Mouse (Mus musculus) brain, embryonic 14.5 days (tissue): ENCODE results near the gene Prpf4.

Source experiments
- CTCF ChIP-seq: fragments of 200-500 bp; IDR thresholded peaks from 2 replicates; pipeline ENCODE4 v1.5.1; 2012; ENCODE audit warnings: inconsistent platforms, mild to moderate bottlenecking, moderate library complexity, borderline replicate concordance; ENCODE audit not compliant: insufficient read depth, insufficient read length; ENCODE audit errors: extremely low read depth
- POLR2A ChIP-seq: fragments of 200-500 bp; IDR thresholded peaks from 2 replicates; pipeline ENCODE4 v1.6.1; 2012; ENCODE audit warnings: mild to moderate bottlenecking, inconsistent platforms, borderline replicate concordance; ENCODE audit not compliant: poor library complexity, insufficient read depth, insufficient read length, severe bottlenecking; ENCODE audit errors: extremely low read depth

- TF ChIP-seq CTCF (no peak), POLR2A (no peak)
These were observed 22.1 kb downstream of the Prpf4 start for GRCm38 (mm10) chr4:62430678-62431077.
